Mouse (Mus musculus) heart, embryonic 11.5 days (tissue): ENCODE results near the gene Rbpms2. TPM values are rescaled to one million over a fixed set of nuclear protein-coding genes. Genes with fewer than 3 reads are reported as not detected.

ENCODE experiments used
- ATAC-seq: fragments of 200-750 bp; cut with Nextera tagmentation; replicated peaks from 2 replicates; pipeline ENCODE4 v1.8.0; 2017; ENCODE audit warnings: moderate library complexity; ENCODE audit not compliant: insufficient number of reproducible peaks, low FRiP score, low TSS enrichment
- H3K27ac ChIP-seq: fragments of 300-500 bp; sonication (generic); 2 replicates; pipeline ENCODE4 v1.5.1; 2014; ENCODE audit warnings: mild to moderate bottlenecking, low read depth, low read length
- H3K27me3 ChIP-seq: fragments of 300-500 bp; sonication (generic); 2 replicates; pipeline ENCODE4 v1.6.1; 2014; ENCODE audit warnings: mild to moderate bottlenecking, low read length, mixed read lengths; ENCODE audit not compliant: control insufficient read depth, insufficient read depth
- H3K36me3 ChIP-seq: fragments of 300-500 bp; sonication (generic); 2 replicates; pipeline ENCODE4 v1.6.1; 2014; ENCODE audit warnings: mild to moderate bottlenecking, low read length, moderate library complexity, mixed read lengths; ENCODE audit not compliant: control insufficient read depth, insufficient read depth
- H3K4me1 ChIP-seq: fragments of 300-500 bp; sonication (generic); 2 replicates; pipeline ENCODE4 v1.6.1; 2014; ENCODE audit warnings: low read length; ENCODE audit not compliant: control insufficient read depth, insufficient read depth
- H3K4me2 ChIP-seq: fragments of 300-500 bp; sonication (generic); 2 replicates; pipeline ENCODE4 v1.6.1; 2014; ENCODE audit warnings: mild to moderate bottlenecking, moderate library complexity
- H3K4me3 ChIP-seq: fragments of 300-500 bp; sonication (generic); 2 replicates; pipeline ENCODE4 v1.5.1; 2014; ENCODE audit warnings: low read depth, low read length
- H3K9ac ChIP-seq: fragments of 300-500 bp; sonication (generic); 2 replicates; pipeline ENCODE4 v1.6.1; 2014; ENCODE audit warnings: mild to moderate bottlenecking, low read depth, low read length, moderate library complexity
- H3K9me3 ChIP-seq: fragments of 300-500 bp; sonication (generic); replicated peaks from 2 replicates; pipeline ENCODE4 v1.6.1; 2016; ENCODE audit warnings: low read length; ENCODE audit not compliant: control insufficient read depth
- WGBS: fragments of 180-500 bp; shearing (Covaris S2); extraction: QIAGEN DNeasy Blood & Tissue Kit; methylation state at CpG from one replicate; pipeline ENCODE4 v1.1.7; 2014; ENCODE audit not compliant: insufficient replicate concordance; 5-methylcytosine and 5-hydroxymethylcytosine counted together
- polyA plus RNA-seq: library from polyadenylated mRNA; unstranded; fragments of >200 nt; fragmentation: Nextera tagmentation; extraction: Ambion mirVana; gene quantifications from 2 replicates; pipeline ENCODE4 v1.2.1, GENCODE M21; 2014

The Rbpms2 gene
- polyA plus RNA-seq, 1 experiment from 2014 or later: 154 TPM

- no peak overlapping the region for H3K4me2 ChIP-seq
- WGBS: 69% methylated on average over 3 of the region's 3 CpGs
- H3K27ac ChIP-seq: no peak overlapping the region
- H3K9ac ChIP-seq: no peak overlapping the region
- no peak overlapping the region for H3K4me3 ChIP-seq
- ATAC-seq: no peak
- no peaks in the 10 kb centered on the region for H3K9me3 ChIP-seq
- H3K27me3 ChIP-seq: no peaks in the 10 kb centered on the region
- H3K4me1 ChIP-seq: peaks cover 19% of the 10 kb centered on the region
- H3K36me3 ChIP-seq: peaks cover 2% of the 10 kb centered on the region; the same call in 1 of the 2 replicates
Measured at GRCm38 (mm10) chr9:65654700-65655237, 25.3 kb downstream of the Rbpms2 start.

GRCm38 (mm10) chr9:65655540-65655939 lies 26.1 kb downstream of the Rbpms2 start:
- no peak for ATAC-seq
- peaks cover 11% of the 10 kb centered on the region for H3K4me1 ChIP-seq
- H3K9me3 ChIP-seq: no peaks in the 10 kb centered on the region
- H3K36me3 ChIP-seq: peaks cover 3% of the 10 kb centered on the region; the same call in 1 of the 2 replicates
- no peak overlapping the region for H3K4me2 ChIP-seq
- no peak overlapping the region for H3K4me3 ChIP-seq
- H3K27me3 ChIP-seq: no peaks in the 10 kb centered on the region
- WGBS: 73% methylated on average over 8 of the region's 8 CpGs
- H3K27ac ChIP-seq: no peak overlapping the region
- H3K9ac ChIP-seq: no peak overlapping the region

- Histone ChIP-seq H3K36me3 (peaks cover 3% of the 10 kb centered on the region; the same call in 1 of the 2 replicates), H3K4me2 (no peak overlapping the region), H3K4me3 (no peak overlapping the region), H3K9ac (no peak overlapping the region), H3K27ac (no peak overlapping the region), H3K4me1 (peaks cover 12% of the 10 kb centered on the region; the same call in 1 of the 2 replicates), H3K27me3 (no peaks in the 10 kb centered on the region), H3K9me3 (no peaks in the 10 kb centered on the region)
- WGBS: 78% methylated on average over 3 of the region's 3 CpGs
- ATAC-seq: no peak
Measured at GRCm38 (mm10) chr9:65657218-65657617, 27.8 kb downstream of the Rbpms2 start.

GRCm38 (mm10) chr9:65661029-65661428 lies 31.6 kb downstream of the Rbpms2 start:
- Histone ChIP-seq H3K27ac (no peak overlapping the region), H3K4me3 (no peak overlapping the region), H3K27me3 (no peaks in the 10 kb centered on the region), H3K9ac (no peak overlapping the region), H3K9me3 (no peaks in the 10 kb centered on the region), H3K36me3 (peaks cover 3% of the 10 kb centered on the region; the same call in 1 of the 2 replicates), H3K4me1 (0 out of 2 replicates have a peak, but pooled peaks cover 3% of the 10 kb centered on the region), H3K4me2 (no peak overlapping the region)
- WGBS: 49% methylated on average over 5 of the region's 5 CpGs
- no peak for ATAC-seq

GRCm38 (mm10) chr9:65661493-65661892 lies 32.0 kb downstream of the Rbpms2 start:
- H3K27ac ChIP-seq: no peak overlapping the region
- peaks cover 3% of the 10 kb centered on the region; the same call in 1 of the 2 replicates for H3K36me3 ChIP-seq
- H3K4me3 ChIP-seq: no peak overlapping the region
- no peaks in the 10 kb centered on the region for H3K27me3 ChIP-seq
- H3K4me2 ChIP-seq: no peak overlapping the region
- WGBS: 74% methylated on average over 1 of the region's 1 CpGs
- H3K4me1 ChIP-seq: 0 out of 2 replicates have a peak, but pooled peaks cover 3% of the 10 kb centered on the region
- H3K9me3 ChIP-seq: no peaks in the 10 kb centered on the region
- no peak for ATAC-seq
- H3K9ac ChIP-seq: 0 out of 2 replicates have a peak overlapping the region, but pooled peaks have one; percentile 10

GRCm38 (mm10) chr9:65664163-65664562 lies 34.7 kb downstream of the Rbpms2 start:
- Histone ChIP-seq H3K4me2 (no peak overlapping the region), H3K27ac (0 out of 2 replicates have a peak overlapping the region, but pooled peaks have one; percentile 17), H3K36me3 (peaks cover 3% of the 10 kb centered on the region; the same call in 1 of the 2 replicates), H3K9me3 (no peaks in the 10 kb centered on the region), H3K4me3 (no peak overlapping the region), H3K4me1 (0 out of 2 replicates have a peak, but pooled peaks cover 3% of the 10 kb centered on the region), H3K27me3 (no peaks in the 10 kb centered on the region), H3K9ac (no peak overlapping the region)
- no peak for ATAC-seq
- WGBS: 1% methylated on average over 3 of the region's 3 CpGs

GRCm38 (mm10) chr9:65666042-65666441 lies 36.6 kb downstream of the Rbpms2 start:
- no peak overlapping the region for H3K27ac ChIP-seq
- H3K4me3 ChIP-seq: no peak overlapping the region
- H3K9ac ChIP-seq: no peak overlapping the region
- H3K4me1 ChIP-seq: no peaks in the 10 kb centered on the region
- no peaks in the 10 kb centered on the region for H3K27me3 ChIP-seq
- no peaks in the 10 kb centered on the region for H3K36me3 ChIP-seq
- H3K9me3 ChIP-seq: no peaks in the 10 kb centered on the region
- WGBS: 19% methylated on average over 5 of the region's 5 CpGs
- ATAC-seq: no peak
- H3K4me2 ChIP-seq: no peak overlapping the region

GRCm38 (mm10) chr9:65667701-65668100 lies 38.3 kb downstream of the Rbpms2 start, which contains the start of gene Oaz2:
Gene Oaz2 (plus strand): TSS chr9:65668001.
- no peak for ATAC-seq
- no peak within 1 kb of the TSS for H3K4me2 ChIP-seq
- H3K4me1 ChIP-seq: peaks cover 8% of the 10 kb centered on the region
- H3K27ac ChIP-seq: no peak within 1 kb of the TSS
- no peaks in the 10 kb centered on the region for H3K9me3 ChIP-seq
- no peak within 1 kb of the TSS for H3K4me3 ChIP-seq
- H3K27me3 ChIP-seq: no peaks in the 10 kb centered on the region
- H3K36me3 ChIP-seq: no peaks in the 10 kb centered on the region
- 91% methylated on average over 8 of the region's 8 CpGs for WGBS
- H3K9ac ChIP-seq: no peak within 1 kb of the TSS

- Histone ChIP-seq H3K9ac (no peak overlapping the region), H3K9me3 (no peaks in the 10 kb centered on the region), H3K4me3 (no peak overlapping the region), H3K27me3 (no peaks in the 10 kb centered on the region), H3K27ac (peak overlapping the region; percentile 15; the same call in 1 of the 2 replicates), H3K4me1 (peaks cover 13% of the 10 kb centered on the region), H3K4me2 (no peak overlapping the region), H3K36me3 (no peaks in the 10 kb centered on the region)
- 52% methylated on average over 9 of the region's 9 CpGs for WGBS
- ATAC-seq: no peak
Measured at GRCm38 (mm10) chr9:65671431-65671931, 42.0 kb downstream of the Rbpms2 start.
